Mouse (Mus musculus): Measurements from ENCODE around the gene Rhox2e.
"Not testable (repeated sequence)": the region's sequence is repeated elsewhere in the genome, so short reads cannot be mapped to it uniquely, and the experiment has no call there.

Rhox2e gene

DNA sequence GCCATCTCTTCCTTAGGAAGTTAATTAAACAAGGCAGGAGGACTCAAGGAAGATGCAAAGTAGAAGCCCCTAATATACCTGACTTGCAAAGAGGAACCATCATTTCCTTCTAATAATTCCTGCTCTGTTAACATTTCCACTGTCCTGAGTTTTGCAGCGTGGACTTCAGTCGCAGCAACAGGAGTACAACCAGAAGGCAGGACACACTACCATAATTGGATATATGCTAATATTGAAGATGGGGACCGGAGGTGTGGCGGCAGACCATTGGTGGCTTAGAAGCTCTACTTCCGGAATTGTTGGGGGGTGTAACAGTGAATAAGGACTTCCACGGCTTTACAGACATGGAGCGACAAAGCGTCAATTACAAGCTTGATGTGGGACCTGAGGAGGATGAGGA lies at the start of gene Rhox2e:
TSS of gene Rhox2e (plus strand) at position 301 of the 400 bp plus-strand sequence.
- DNase-seq (ENCODE audit: low spot score), result not testable (repeated sequence)

GRCm38 (mm10) chrX:37514059-37514458 lies 16.2 kb upstream of the Rhox2e start, which contains the start of gene Rhox4d:
Gene Rhox4d, plus strand, starts transcription at chrX:37514359.
- not testable (repeated sequence) for DNase-seq (ENCODE audit: low spot score)

GRCm38 (mm10) chrX:37541719-37542118 lies 11.5 kb downstream of the Rhox2e start, which contains the start of gene Rhox3e:
Gene Rhox3e, plus strand, starts transcription at chrX:37542019.
- not testable (repeated sequence) for DNase-seq (ENCODE audit: low spot score)

- not testable (repeated sequence) for DNase-seq (ENCODE audit: low spot score)
These were observed 26.9 kb downstream of the Rhox2e start, which contains the start of gene Rhox4e for GRCm38 (mm10) chrX:37557112-37557511. Gene Rhox4e, plus strand, starts transcription at chrX:37557412.

- not testable (repeated sequence) for DNase-seq (ENCODE audit: low spot score)
These were observed 40.9 kb downstream of the Rhox2e start, which contains the start of gene Rhox2f for GRCm38 (mm10) chrX:37571105-37571504. Gene Rhox2f, plus strand, starts transcription at chrX:37571405.

GRCm38 (mm10) chrX:37572638-37573037 lies 42.4 kb downstream of the Rhox2e start:
- not testable (repeated sequence) for DNase-seq (ENCODE audit: low spot score)

DNA sequence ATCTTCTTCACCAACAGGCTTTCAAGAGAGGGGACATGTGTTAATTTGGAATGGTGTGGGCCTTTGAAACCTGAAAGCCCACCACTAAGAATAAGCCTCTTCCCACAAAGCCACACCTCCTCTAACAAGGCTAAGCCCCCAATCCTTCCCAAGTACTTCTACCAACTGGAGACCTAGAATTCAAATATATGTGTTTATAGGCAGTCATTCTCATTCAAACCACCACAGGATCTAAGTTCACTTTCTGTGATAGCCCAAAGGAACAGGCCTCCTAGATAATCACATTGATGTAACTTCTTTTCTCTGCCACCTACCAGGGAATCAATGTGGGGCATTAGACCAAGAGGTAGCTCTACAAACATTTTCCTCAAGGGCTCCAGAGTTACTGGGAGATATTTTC lies 50.4 kb downstream of the Rhox2e start, which contains the start of gene Rhox3f:
TSS of gene Rhox3f (plus strand) at position 301 of the 400 bp plus-strand sequence.
- DNase-seq (ENCODE audit: low spot score), result not testable (repeated sequence)

Data from ovary, adult 18-20 months (tissue).